Mouse (Mus musculus) limb, embryonic 12.5 days (tissue): ENCODE measurements around the gene Wdr18. TPM values are rescaled to one million over a fixed set of nuclear protein-coding genes. Genes with fewer than 3 reads are reported as not detected.
A peak's percentile ranks its signal among the peaks of the same experiment; 100 is the strongest.

Experiments used
- ATAC-seq: fragments of 200-750 bp; cut with Nextera tagmentation; 2 replicates; pipeline ENCODE4 v1.8.0; 2017; ENCODE audit warnings: low read depth, moderate TSS enrichment; ENCODE audit not compliant: insufficient number of reproducible peaks, insufficient read depth, low FRiP score, low TSS enrichment
- H3K27ac ChIP-seq: fragments of 300-500 bp; sonication (generic); 2 replicates; pipeline ENCODE4 v1.5.1; 2016; ENCODE audit warnings: mild to moderate bottlenecking, moderate library complexity
- H3K27me3 ChIP-seq: fragments of 300-500 bp; sonication (generic); 2 replicates; pipeline ENCODE4 v1.6.1; 2016; ENCODE audit warnings: mild to moderate bottlenecking, moderate library complexity
- H3K36me3 ChIP-seq: fragments of 300-500 bp; sonication (generic); 2 replicates; pipeline ENCODE4 v1.6.1; 2016; ENCODE audit warnings: mild to moderate bottlenecking, moderate library complexity
- H3K4me1 ChIP-seq: fragments of 300-500 bp; sonication (generic); replicated peaks from 2 replicates; pipeline ENCODE4 v1.6.1; 2016
- H3K4me2 ChIP-seq: fragments of 300-500 bp; sonication (generic); 2 replicates; pipeline ENCODE4 v1.6.1; 2016; ENCODE audit warnings: mild to moderate bottlenecking, moderate library complexity
- H3K4me3 ChIP-seq: fragments of 300-500 bp; sonication (generic); replicated peaks from 2 replicates; pipeline ENCODE4 v1.5.1; 2016; ENCODE audit warnings: mild to moderate bottlenecking
- H3K9ac ChIP-seq: fragments of 300-500 bp; sonication (generic); replicated peaks from 2 replicates; pipeline ENCODE4 v1.6.1; 2016; ENCODE audit warnings: mild to moderate bottlenecking, moderate library complexity
- H3K9me3 ChIP-seq: fragments of 300-500 bp; sonication (generic); 2 replicates; pipeline ENCODE4 v1.6.1; 2016; ENCODE audit warnings: mild to moderate bottlenecking, moderate library complexity
- WGBS: fragments of 180-500 bp; shearing (Covaris S2); methylation state at CpG from one replicate; pipeline ENCODE4 v1.1.7; 2016; 5-methylcytosine and 5-hydroxymethylcytosine counted together
- polyA plus RNA-seq: library from polyadenylated mRNA; unstranded; fragments of >200 nt; fragmentation: Nextera tagmentation; extraction: Ambion mirVana; gene quantifications from 2 replicates; pipeline ENCODE4 v1.2.1, GENCODE M21; 2016

Gene Wdr18
- 120 and 122 TPM in 2 replicates for polyA plus RNA-seq

DNA sequence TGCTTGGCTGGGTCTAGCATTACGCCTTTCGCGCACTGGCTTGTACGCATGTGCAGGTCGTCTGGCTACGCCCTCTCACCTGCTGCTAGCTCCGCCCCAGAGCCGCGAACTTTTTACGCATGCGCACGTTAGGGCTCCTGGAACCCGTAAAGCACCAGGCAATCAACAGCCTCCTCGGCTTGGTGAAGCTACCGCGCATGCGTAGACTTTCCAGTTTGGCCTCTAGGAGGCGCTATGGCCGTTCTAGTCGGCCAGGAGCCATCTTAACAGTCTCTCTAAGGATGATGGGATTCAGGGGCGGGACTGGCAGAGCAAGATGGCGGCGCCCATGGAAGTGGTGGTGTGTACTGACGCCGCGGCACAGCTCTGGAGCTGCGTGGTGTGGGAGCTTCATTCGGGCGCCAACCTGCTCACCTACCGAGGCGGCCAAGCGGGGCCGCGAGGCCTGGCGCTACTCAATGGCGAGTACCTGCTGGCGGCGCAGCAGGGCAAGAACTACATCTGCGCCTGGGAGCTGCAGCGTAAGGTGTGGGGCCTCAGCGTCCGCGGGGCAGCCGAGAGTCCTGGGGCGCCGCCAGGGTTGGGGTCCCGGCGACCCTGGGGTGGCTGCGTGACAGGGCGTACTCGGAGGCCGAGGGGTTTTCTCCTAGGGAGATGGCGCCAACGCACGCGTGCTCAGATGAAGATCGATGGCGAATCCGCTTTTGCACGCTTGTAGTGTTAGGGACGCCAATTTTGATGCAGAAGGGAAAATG lies at the start of gene Wdr18:
TSS of gene Wdr18 (plus strand) at position 306 of the 755 bp plus-strand sequence.
- Histone ChIP-seq H3K9me3 (no peaks in the 10 kb centered on the region), H3K36me3 (peaks cover 39% of the 10 kb centered on the region)

DNA sequence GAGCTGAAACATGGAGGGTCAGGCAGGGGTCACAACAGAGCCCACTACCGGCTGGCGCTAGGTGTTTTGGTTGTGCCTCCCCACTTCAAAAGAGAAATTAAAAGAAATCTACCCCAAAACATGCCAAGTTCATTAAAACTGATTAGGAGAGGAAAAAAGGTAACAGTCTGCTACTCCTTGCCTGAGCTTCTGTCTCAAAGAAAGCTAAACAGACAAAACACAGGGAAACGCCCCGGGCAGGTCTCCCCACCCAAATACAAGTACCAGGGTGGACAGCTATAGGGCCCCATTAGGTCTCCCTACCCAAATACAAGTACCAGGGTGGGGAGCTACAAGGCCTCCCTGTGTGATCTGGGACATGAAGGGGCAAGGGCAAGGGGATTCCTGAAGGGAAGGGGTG lies 49.4 kb upstream of the Wdr18 start, which contains the start of gene Gm26602:
TSS of gene Gm26602 (plus strand) at position 301 of the 400 bp plus-strand sequence.
- Histone ChIP-seq H3K4me3 (no peak within 1 kb of the TSS), H3K9ac (0 out of 2 replicates have a peak within 1 kb of the TSS, but pooled peaks have one; percentile 23), H3K36me3 (peaks cover 47% of the 10 kb centered on the region), H3K9me3 (no peaks in the 10 kb centered on the region), H3K27me3 (0 out of 2 replicates have a peak, but pooled peaks cover 3% of the 10 kb centered on the region), H3K27ac (peak within 1 kb of the TSS; percentile 67; the same call in 1 of the 2 replicates), H3K4me2 (no peak within 1 kb of the TSS), H3K4me1 (peaks cover 25% of the 10 kb centered on the region)
- 90% methylated on average over 4 of the region's 4 CpGs for WGBS
- no peak for ATAC-seq

More for the DNA sequence above, at the start of gene Wdr18:
- Histone ChIP-seq H3K27ac (peak within 1 kb of the TSS; percentile 75), H3K4me2 (peak within 1 kb of the TSS; percentile 74), H3K27me3 (no peaks in the 10 kb centered on the region), H3K9ac (peak within 1 kb of the TSS; percentile 83), H3K4me1 (peaks cover 28% of the 10 kb centered on the region), H3K4me3 (peak within 1 kb of the TSS; percentile 97)
- WGBS = under 1% methylated on average over 61 of the region's 61 CpGs
- ATAC-seq = peak; percentile 96

DNA sequence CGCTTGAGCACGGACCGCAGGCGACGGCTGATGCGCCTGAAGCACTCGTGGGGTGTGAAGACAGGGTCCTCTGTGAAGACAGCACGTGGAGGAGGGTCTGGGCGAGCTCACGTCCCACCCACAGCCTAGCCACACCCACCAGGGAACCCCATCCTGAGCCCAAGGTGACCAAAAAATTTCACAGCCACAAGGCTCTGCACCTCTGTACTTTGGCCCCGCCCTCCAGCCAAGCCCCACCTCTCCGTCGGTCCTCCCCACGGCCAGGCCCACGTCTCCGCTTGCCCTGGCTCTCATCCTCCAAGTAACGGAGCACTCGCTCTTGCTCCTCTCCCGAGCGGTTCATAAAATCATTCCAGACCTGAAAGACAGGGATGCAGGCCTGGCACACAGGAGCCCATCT lies 47.5 kb upstream of the Wdr18 start:
- Histone ChIP-seq H3K4me2 (no peak overlapping the region), H3K4me3 (no peak overlapping the region), H3K9me3 (no peaks in the 10 kb centered on the region), H3K36me3 (peaks cover 30% of the 10 kb centered on the region), H3K4me1 (peaks cover 31% of the 10 kb centered on the region), H3K27me3 (peaks cover 2% of the 10 kb centered on the region), H3K9ac (no peak overlapping the region), H3K27ac (no peak overlapping the region)
- 62% methylated on average over 20 of the region's 20 CpGs for whole genome bisulfite sequencing
- no peak for ATAC-seq

DNA sequence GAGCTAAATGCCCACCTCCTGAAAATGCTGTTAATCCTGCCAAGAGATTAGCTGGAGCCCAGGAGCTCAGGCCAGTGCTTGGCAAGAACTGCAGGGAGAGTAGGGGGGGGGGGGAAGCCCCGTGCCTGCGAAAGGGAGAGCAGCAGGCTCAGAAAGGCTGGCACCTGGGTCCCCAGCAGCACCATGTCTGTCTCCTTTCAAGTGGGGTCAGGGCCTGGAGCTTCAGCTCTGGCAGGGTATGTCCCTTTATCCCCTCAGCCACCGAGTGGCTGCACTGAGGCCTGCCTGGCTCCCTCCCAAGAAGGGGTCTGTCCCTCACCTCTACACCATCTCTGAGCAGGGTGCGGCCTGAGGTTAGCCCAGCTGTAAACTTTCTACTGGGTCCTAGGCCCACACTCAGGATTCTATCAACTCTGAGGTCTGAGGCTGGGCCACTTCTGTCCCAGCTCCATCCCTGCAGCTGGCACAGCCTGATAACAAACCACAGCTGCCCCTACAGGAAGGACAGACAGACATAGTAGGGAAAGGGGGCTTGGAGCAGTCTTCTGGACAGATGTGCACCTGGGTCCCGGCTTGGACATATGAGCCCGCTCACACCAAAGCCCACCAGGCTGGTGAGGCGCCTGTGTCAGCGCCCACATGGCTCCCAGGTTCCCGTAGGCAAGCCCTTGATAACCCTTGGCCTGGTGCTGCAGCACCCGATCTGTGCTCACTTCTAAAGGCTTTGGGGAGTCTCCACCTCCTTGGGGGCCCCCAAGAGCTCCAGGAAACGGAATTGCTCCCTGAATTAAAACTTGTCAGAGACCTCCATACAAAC lies 45.6 kb upstream of the Wdr18 start:
- H3K4me3 ChIP-seq = no peak overlapping the region
- H3K27ac ChIP-seq = 0 out of 2 replicates have a peak overlapping the region, but pooled peaks have one; percentile 1
- peaks cover 22% of the 10 kb centered on the region for H3K27me3 ChIP-seq
- H3K36me3 ChIP-seq = peaks cover 30% of the 10 kb centered on the region
- no peak overlapping the region for H3K9ac ChIP-seq
- H3K4me2 ChIP-seq = peak overlapping the region; percentile 95; the same call in 1 of the 2 replicates
- H3K9me3 ChIP-seq = no peaks in the 10 kb centered on the region
- 73% methylated on average over 11 of the region's 11 CpGs for WGBS
- no peak for ATAC-seq
- H3K4me1 ChIP-seq = peaks cover 39% of the 10 kb centered on the region

DNA sequence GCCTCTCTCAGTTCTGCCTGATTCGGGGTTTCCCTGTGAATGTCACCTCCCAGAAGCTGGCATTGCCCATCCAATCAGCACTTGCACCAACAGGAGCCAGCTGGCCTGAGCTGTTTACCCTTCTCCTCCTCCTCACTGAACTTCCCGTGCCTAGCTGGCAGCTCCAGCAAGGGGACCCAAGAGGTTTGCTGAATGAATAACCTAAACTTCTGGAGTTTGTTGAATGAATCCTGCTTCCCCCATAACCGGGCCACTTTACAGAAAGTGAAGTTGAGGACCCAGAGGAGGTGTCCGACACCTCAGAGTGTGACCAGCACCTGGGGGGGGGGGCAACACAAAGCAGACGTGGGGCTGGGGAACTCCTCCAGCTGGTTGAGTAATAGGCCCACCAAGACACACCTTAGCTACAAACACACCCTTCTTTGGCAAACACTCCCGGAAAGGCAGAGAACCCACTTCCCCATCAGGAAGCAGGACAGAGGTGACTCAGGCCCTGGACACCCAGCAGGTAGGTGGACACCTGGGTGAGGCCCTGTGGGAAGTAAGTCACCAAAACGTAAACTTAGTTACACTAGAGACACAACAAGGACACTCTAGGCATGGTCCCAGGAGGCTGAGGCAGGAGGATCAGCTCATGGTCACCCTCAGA lies 44.9 kb upstream of the Wdr18 start:
- no peak for ATAC-seq
- Histone ChIP-seq H3K9ac (0 out of 2 replicates have a peak overlapping the region, but pooled peaks have one; percentile 27), H3K4me3 (peak overlapping the region; percentile 82; the same call in 1 of the 2 replicates), H3K27ac (no peak overlapping the region), H3K36me3 (peaks cover 30% of the 10 kb centered on the region), H3K4me1 (peaks cover 43% of the 10 kb centered on the region), H3K4me2 (peak overlapping the region; percentile 95), H3K9me3 (no peaks in the 10 kb centered on the region), H3K27me3 (peaks cover 29% of the 10 kb centered on the region)
- WGBS = 75% methylated on average over 7 of the region's 7 CpGs

DNA sequence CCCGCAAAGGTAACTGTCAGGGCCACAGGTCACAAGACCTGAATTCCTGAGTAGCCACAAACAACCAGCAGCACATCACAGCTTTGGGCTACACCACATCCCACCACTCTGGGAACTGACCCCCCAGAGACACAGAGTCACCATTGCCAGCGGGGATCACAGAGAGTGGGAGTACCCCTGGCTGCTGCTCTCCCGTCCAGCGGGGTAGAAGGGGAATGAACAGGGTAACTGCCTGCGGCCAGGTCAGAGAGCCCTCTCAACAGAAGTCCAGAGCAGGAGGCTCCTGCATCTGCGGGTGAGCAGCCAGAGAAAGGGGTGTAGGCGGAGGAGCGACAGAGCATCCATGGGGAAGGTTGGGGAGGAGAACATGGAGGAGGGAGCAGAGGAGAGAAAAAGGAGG lies 43.9 kb upstream of the Wdr18 start:
- H3K9ac ChIP-seq = peak overlapping the region; percentile 95
- peak overlapping the region; percentile 68 for H3K27ac ChIP-seq
- peaks cover 21% of the 10 kb centered on the region for H3K36me3 ChIP-seq
- no peaks in the 10 kb centered on the region for H3K9me3 ChIP-seq
- peak overlapping the region; percentile 82 for H3K4me3 ChIP-seq
- H3K27me3 ChIP-seq = peaks cover 39% of the 10 kb centered on the region
- H3K4me2 ChIP-seq = peak overlapping the region; percentile 95
- peaks cover 53% of the 10 kb centered on the region for H3K4me1 ChIP-seq
- no peak for ATAC-seq
- WGBS = 7% methylated on average over 8 of the region's 8 CpGs

DNA sequence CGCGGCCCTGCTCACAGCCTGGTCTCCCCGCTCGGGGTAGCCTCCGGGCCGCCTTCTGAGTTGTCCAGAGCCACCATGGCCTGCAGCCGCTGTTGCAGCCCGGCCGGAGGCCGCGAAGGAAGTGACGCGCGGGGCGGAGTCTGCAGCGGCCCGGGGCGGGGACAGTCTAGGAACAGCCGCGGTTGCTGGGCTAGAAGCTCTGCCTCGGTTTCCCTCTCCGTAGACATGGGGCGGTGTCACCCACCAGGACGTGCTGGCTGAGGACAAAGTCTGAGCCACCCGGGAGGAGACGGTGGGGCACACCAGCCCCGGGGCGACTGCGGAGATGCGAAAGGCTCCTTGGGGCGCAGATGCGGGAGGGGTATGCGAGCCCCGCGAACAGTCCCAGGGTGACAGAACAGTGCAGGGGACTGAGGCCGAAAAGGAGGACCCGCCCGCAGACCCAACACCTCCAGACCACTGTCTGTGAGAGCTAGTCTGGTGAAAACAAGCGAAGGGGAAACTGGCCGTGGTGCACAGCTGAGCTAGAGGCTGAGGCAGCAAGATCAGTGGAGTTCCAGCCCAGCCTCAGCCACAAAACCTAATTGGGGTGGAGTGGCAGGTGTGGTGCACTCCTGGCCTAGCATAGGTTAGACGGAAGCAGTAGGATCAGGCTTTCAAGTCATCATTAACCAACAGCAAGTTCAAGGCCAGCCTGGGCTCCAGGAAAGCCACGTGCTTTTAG lies 43.0 kb upstream of the Wdr18 start, which contains the start of gene Kiss1r:
TSS of gene Kiss1r (plus strand) at position 164 of the 724 bp plus-strand sequence.
- H3K4me2 ChIP-seq = peak within 1 kb of the TSS; percentile 95
- peak within 1 kb of the TSS; percentile 95 for H3K9ac ChIP-seq
- peak; percentile 82 for ATAC-seq
- H3K27ac ChIP-seq = peak within 1 kb of the TSS; percentile 68
- peaks cover 48% of the 10 kb centered on the region for H3K27me3 ChIP-seq
- H3K36me3 ChIP-seq = peaks cover 12% of the 10 kb centered on the region
- H3K9me3 ChIP-seq = no peaks in the 10 kb centered on the region
- H3K4me1 ChIP-seq = peaks cover 61% of the 10 kb centered on the region
- H3K4me3 ChIP-seq = peak within 1 kb of the TSS; percentile 82
- 3% methylated on average over 42 of the region's 42 CpGs for WGBS

DNA sequence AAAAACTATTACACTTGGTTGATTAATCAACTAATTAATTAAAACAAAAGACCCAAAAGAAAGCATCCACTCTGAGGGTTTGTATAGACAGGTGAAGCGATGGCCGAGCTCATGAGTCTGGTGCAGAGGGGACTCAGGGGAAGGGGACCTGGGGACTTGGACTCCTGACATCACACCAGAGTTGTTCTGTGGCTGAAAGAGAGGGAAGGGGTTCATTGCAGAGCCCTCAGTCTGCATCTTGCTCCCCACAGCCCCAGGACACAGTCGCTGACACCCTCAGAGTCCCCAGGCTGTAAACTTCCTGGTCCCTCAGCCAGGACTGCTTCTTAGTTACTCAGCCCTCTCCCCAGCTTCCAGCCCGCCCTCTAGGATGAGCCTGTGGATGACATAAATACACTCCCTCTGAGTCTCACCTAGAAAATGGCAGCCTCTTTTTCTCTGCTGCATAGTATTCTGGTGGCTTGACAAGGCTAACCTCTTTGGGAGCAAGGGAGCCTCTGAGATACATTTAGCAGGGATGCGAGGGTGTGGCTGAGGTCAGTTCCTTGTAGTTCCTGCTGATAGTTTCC lies 42.3 kb upstream of the Wdr18 start:
- WGBS = 73% methylated on average over 5 of the region's 5 CpGs
- Histone ChIP-seq H3K27me3 (peaks cover 55% of the 10 kb centered on the region), H3K27ac (no peak overlapping the region), H3K4me1 (peaks cover 61% of the 10 kb centered on the region), H3K36me3 (peaks cover 6% of the 10 kb centered on the region), H3K9me3 (no peaks in the 10 kb centered on the region; the same call in 1 of the 2 replicates), H3K9ac (no peak overlapping the region; the same call in 1 of the 2 replicates), H3K4me3 (peak overlapping the region; percentile 82), H3K4me2 (peak overlapping the region; percentile 95)
- no peak for ATAC-seq

DNA sequence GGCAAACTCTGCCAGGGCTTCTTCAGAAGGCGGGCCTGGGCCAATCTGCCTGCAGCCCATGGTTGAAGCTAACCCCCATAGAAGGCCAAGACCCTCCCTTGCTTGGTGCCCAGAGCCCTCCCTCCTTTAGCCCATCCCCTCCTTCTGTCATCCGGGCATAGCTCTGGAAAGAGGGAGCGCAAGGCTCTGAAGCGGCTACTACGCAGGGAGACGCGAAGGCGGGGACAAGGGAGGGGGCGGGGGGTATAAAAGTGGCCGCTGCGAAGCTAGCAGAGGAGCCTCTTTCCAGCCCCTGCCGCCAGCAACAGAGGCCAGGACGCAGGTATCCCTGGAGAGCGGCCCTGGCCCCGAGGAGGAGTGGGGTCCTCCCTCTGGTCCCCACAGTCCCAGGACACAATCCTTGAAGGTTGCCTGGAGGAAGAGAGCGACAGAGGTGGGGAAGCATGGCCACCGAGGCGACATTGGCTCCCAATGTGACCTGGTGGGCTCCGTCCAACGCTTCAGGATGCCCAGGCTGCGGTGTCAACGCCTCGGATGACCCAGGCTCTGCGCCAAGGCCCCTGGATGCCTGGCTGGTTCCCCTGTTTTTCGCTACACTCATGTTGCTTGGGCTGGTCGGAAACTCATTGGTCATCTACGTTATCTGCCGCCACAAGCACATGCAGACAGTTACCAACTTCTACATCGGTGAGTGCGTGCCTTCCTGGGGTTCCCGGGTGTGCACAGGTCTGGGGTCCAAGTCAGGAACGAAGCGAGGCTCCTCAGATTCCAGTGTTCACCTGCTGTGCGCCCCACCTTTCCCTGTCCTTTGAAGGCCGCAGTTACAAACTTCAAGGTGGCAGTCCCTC lies 41.5 kb upstream of the Wdr18 start:
- 4% methylated on average over 35 of the region's 35 CpGs for WGBS
- H3K9me3 ChIP-seq = no peaks in the 10 kb centered on the region; the same call in 1 of the 2 replicates
- H3K9ac ChIP-seq = peak overlapping the region; percentile 34; the same call in 1 of the 2 replicates
- H3K27me3 ChIP-seq = peaks cover 63% of the 10 kb centered on the region
- H3K36me3 ChIP-seq = no peaks in the 10 kb centered on the region
- ATAC-seq = no peak
- H3K4me1 ChIP-seq = peaks cover 61% of the 10 kb centered on the region
- H3K4me3 ChIP-seq = peak overlapping the region; percentile 31
- H3K27ac ChIP-seq = no peak overlapping the region
- peak overlapping the region; percentile 46 for H3K4me2 ChIP-seq
